Mouse (Mus musculus): ENCODE measurements around the gene Rpl22l1. TPM values are rescaled to one million over a fixed set of nuclear protein-coding genes. Genes with fewer than 3 reads are reported as not detected.
"Not testable (repeated sequence)": the region's sequence is repeated elsewhere in the genome, so short reads cannot be mapped to it uniquely, and the experiment has no call there.

The Rpl22l1 gene
- 625 and 678 TPM in 2 replicates for polyA plus RNA-seq (2011; ENCODE audit: insufficient read depth, insufficient read length, low read depth, missing spikeins)

DNA sequence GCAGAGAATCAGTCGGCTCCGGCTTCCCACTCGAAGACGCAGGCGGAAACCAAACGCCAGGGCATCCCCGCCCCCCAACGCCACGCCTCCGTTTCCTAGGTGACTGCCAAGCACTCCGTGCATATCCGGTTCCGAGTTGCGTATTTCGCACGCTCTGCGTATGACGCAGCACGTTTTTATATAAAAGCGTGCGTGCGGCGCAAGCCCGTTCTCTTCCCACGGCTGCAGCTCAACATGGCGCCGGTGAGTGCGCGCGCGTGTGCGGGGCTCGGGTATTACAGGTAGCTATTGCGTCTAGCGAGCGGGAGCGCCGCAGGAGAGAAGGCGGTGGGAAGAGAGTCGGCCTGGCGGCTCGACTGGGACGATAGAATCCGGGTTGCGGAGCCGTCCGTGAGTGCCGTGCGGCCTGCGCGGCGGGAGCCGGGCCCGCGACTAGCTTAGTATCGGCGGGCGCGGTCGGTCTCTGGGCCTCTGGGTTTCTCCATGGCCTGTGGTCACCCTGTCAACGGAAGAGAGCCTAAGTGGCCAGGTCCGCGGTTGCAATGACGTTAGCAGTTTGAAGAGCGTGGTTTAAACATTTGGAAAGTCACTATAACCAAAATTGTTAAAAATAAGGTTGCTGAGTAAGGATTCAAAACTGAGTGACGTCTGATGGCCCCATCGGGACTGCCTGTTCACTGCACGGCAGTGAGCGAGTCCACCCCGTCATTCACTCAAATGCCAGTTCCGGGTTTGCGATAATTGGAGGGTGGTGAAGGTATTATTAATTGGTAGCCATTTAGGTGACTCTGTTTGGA is at the start of gene Rpl22l1:
Gene Rpl22l1 (plus strand): TSS at position 136 of the 797 bp plus-strand sequence.
- H3K27me3 ChIP-seq (ENCODE audit: control insufficient read depth, insufficient read depth, low read length, poor library complexity, severe bottlenecking) = no peaks in the 10 kb centered on the region
- no peaks in the 10 kb centered on the region for H3K4me1 ChIP-seq (ENCODE audit: control insufficient read depth, insufficient read depth, low read length)
- H3K27ac ChIP-seq (ENCODE audit: insufficient read depth, low read length) = peak within 1 kb of the TSS; percentile 16; the same call in 1 of the 2 replicates
- peak within 1 kb of the TSS; percentile 98 for H3K9ac ChIP-seq (ENCODE audit: low read depth, poor library complexity, severe bottlenecking)
- no peaks in the 10 kb centered on the region for H3K9me3 ChIP-seq (replicated peaks; ENCODE audit: control insufficient read depth, insufficient read depth, low read length, poor library complexity, severe bottlenecking)
- peaks cover 21% of the 10 kb centered on the region for H3K36me3 ChIP-seq (ENCODE audit: control insufficient read depth, insufficient read depth, low read length, poor library complexity, severe bottlenecking)
- TF ChIP-seq POLR2A (IDR thresholded peaks at IDR 0.05; ENCODE audit: insufficient read depth, low read length) (peak; percentile 85), CTCF (IDR thresholded peaks at IDR 0.05; ENCODE audit: low read depth, low read length) (no peak), EP300 (IDR thresholded peaks at IDR 0.05; ENCODE audit: insufficient read depth, low read depth, low read length) (no peak)
- peak within 1 kb of the TSS; percentile 99 for H3K4me3 ChIP-seq (ENCODE audit: low read depth, low read length)

DNA sequence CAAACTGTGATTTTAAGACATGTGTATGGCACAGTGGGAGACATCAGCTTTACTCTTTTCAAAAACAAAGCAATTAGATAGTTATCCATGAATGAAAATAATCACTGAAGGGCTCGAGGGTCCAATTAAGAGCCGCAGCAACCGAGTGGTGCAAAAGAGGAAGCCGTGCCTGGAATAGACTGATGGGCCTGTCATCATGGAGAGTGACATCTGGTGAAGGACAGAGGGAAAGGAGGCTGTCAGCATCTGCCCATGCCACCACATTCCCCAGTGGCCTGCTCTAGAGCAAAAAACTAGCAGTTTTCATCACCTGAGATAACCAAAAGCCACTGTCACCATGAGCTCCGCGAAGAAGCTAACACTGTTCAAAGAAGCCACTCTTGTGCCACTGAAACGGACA is 49.8 kb upstream of the Rpl22l1 start:
- H3K4me3 ChIP-seq (ENCODE audit: low read depth, low read length) = no peak overlapping the region
- no peaks in the 10 kb centered on the region for H3K9me3 ChIP-seq (replicated peaks; ENCODE audit: control insufficient read depth, insufficient read depth, low read length, poor library complexity, severe bottlenecking)
- H3K27ac ChIP-seq (ENCODE audit: insufficient read depth, low read length) = no peak overlapping the region
- H3K27me3 ChIP-seq (ENCODE audit: control insufficient read depth, insufficient read depth, low read length, poor library complexity, severe bottlenecking) = no peaks in the 10 kb centered on the region
- no peaks in the 10 kb centered on the region for H3K4me1 ChIP-seq (ENCODE audit: control insufficient read depth, insufficient read depth, low read length)
- no peak overlapping the region for H3K9ac ChIP-seq (ENCODE audit: low read depth, poor library complexity, severe bottlenecking)
- no peak for TF ChIP-seq POLR2A (IDR thresholded peaks at IDR 0.05; ENCODE audit: insufficient read depth, low read length)
- no peak for TF ChIP-seq CTCF (IDR thresholded peaks at IDR 0.05; ENCODE audit: low read depth, low read length)
- no peak for TF ChIP-seq EP300 (IDR thresholded peaks at IDR 0.05; ENCODE audit: insufficient read depth, low read depth, low read length)
- H3K36me3 ChIP-seq (ENCODE audit: control insufficient read depth, insufficient read depth, low read length, poor library complexity, severe bottlenecking) = no peaks in the 10 kb centered on the region

DNA sequence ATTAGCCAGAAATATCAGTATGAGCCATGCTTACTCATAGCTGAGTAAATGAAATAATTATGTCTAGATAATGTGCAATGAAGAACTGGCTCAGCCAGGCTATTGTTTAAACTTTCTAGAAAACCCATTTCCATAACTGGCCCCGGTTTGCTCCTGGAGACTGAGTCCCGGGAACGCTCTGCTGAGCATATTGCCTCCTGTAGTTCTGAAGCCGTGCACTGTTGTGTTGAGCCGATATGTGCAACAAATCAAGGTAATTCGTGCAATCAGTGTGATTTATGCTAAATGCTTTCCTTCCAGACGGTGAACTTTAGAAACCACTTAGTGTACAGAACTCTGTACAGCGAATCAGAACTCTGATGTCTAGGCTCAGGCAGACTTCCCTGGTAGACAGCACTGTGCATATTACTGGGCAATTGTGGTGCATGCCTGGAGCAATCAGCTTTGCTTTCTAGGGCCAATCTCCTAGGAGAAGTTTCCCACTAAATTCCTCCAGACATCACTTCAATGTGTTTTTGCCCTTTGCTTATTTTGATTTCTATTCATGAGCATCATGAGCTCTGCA is 43.9 kb upstream of the Rpl22l1 start:
- Histone ChIP-seq H3K4me1 (ENCODE audit: control insufficient read depth, insufficient read depth, low read length) (no peaks in the 10 kb centered on the region), H3K9me3 (replicated peaks; ENCODE audit: control insufficient read depth, insufficient read depth, low read length, poor library complexity, severe bottlenecking) (no peaks in the 10 kb centered on the region), H3K36me3 (ENCODE audit: control insufficient read depth, insufficient read depth, low read length, poor library complexity, severe bottlenecking) (no peaks in the 10 kb centered on the region), H3K9ac (ENCODE audit: low read depth, poor library complexity, severe bottlenecking) (no peak overlapping the region), H3K27me3 (ENCODE audit: control insufficient read depth, insufficient read depth, low read length, poor library complexity, severe bottlenecking) (no peaks in the 10 kb centered on the region), H3K4me3 (ENCODE audit: low read depth, low read length) (no peak overlapping the region), H3K27ac (ENCODE audit: insufficient read depth, low read length) (no peak overlapping the region)
- no peak for TF ChIP-seq EP300 (IDR thresholded peaks at IDR 0.05; ENCODE audit: insufficient read depth, low read depth, low read length)
- TF ChIP-seq CTCF (IDR thresholded peaks at IDR 0.05; ENCODE audit: low read depth, low read length) = no peak
- TF ChIP-seq POLR2A (IDR thresholded peaks at IDR 0.05; ENCODE audit: insufficient read depth, low read length) = no peak

DNA sequence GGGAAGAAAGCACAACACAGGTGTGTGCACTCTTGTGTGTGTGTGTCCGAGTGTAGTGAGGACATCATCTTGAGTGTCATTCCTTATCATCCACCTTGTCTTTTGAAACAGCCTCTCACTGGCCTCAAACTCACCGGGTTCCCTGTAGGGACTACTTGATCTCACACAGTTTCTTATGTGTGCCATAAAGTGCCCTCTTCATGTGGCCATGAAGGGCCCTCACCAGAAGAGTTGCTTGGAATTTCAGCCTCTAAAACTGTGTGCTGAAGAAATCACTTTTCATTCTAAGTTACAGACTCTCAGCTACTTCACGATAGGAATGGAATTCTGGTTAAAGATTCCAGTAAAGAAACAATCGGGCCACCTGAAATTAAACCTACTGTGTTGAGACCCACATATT is 38.3 kb upstream of the Rpl22l1 start:
- H3K4me1 ChIP-seq (ENCODE audit: control insufficient read depth, insufficient read depth, low read length) = no peaks in the 10 kb centered on the region
- H3K27ac ChIP-seq (ENCODE audit: insufficient read depth, low read length) = no peak overlapping the region
- TF ChIP-seq POLR2A (IDR thresholded peaks at IDR 0.05; ENCODE audit: insufficient read depth, low read length) (no peak), EP300 (IDR thresholded peaks at IDR 0.05; ENCODE audit: insufficient read depth, low read depth, low read length) (no peak)
- no peak overlapping the region for H3K4me3 ChIP-seq (ENCODE audit: low read depth, low read length)
- no peaks in the 10 kb centered on the region for H3K9me3 ChIP-seq (replicated peaks; ENCODE audit: control insufficient read depth, insufficient read depth, low read length, poor library complexity, severe bottlenecking)
- no peaks in the 10 kb centered on the region for H3K36me3 ChIP-seq (ENCODE audit: control insufficient read depth, insufficient read depth, low read length, poor library complexity, severe bottlenecking)
- H3K9ac ChIP-seq (ENCODE audit: low read depth, poor library complexity, severe bottlenecking) = no peak overlapping the region
- H3K27me3 ChIP-seq (ENCODE audit: control insufficient read depth, insufficient read depth, low read length, poor library complexity, severe bottlenecking) = no peaks in the 10 kb centered on the region

DNA sequence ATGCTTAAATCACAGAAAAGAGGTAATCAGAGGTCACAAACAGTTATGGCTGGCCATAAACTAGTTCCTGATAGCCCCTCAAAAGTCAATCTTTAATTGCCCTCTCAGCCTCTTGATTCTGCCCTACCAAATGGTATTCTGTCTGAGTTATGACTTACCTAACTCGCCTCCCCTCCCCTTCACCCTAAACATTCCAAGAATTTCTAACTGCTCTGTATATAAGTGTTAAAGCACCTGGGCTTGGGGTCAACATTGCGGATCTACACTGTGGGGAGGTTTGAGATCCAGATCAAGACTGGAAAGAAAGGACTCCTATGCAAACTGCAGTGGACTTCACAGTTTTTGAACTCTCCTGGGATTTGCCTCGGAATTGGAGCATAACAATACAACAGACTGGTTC is 37.0 kb upstream of the Rpl22l1 start:
- Histone ChIP-seq H3K4me3 (ENCODE audit: low read depth, low read length) (no peak overlapping the region), H3K4me1 (ENCODE audit: control insufficient read depth, insufficient read depth, low read length) (no peaks in the 10 kb centered on the region), H3K27ac (ENCODE audit: insufficient read depth, low read length) (no peak overlapping the region), H3K36me3 (ENCODE audit: control insufficient read depth, insufficient read depth, low read length, poor library complexity, severe bottlenecking) (no peaks in the 10 kb centered on the region), H3K27me3 (ENCODE audit: control insufficient read depth, insufficient read depth, low read length, poor library complexity, severe bottlenecking) (no peaks in the 10 kb centered on the region), H3K9ac (ENCODE audit: low read depth, poor library complexity, severe bottlenecking) (no peak overlapping the region), H3K9me3 (replicated peaks; ENCODE audit: control insufficient read depth, insufficient read depth, low read length, poor library complexity, severe bottlenecking) (no peaks in the 10 kb centered on the region)
- TF ChIP-seq EP300 (IDR thresholded peaks at IDR 0.05; ENCODE audit: insufficient read depth, low read depth, low read length) = no peak
- TF ChIP-seq POLR2A (IDR thresholded peaks at IDR 0.05; ENCODE audit: insufficient read depth, low read length) = no peak
- TF ChIP-seq CTCF (IDR thresholded peaks at IDR 0.05; ENCODE audit: low read depth, low read length) = no peak

DNA sequence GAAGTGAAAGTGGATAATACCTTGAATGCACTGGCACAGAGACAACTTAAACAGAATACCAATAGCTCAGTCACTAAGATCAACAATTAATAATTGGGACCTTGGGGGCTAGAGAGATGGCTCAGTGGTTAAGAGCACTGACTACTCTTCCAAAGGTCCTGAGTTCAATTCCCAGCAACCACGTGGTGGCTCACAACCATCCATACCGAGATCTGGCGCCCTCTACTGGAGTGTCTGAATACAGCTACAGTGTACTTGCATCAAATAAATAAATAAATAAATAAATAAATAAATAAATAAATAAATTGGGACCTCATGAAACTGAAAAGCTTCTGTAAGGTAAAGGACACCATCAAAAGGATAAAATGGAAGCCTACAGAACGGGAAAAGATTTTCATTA is 32.3 kb upstream of the Rpl22l1 start:
- TF ChIP-seq CTCF (IDR thresholded peaks at IDR 0.05; ENCODE audit: low read depth, low read length) = peak; percentile 20
- not testable (repeated sequence) for H3K9me3 ChIP-seq (replicated peaks; ENCODE audit: control insufficient read depth, insufficient read depth, low read length, poor library complexity, severe bottlenecking); H3K9ac ChIP-seq (ENCODE audit: low read depth, poor library complexity, severe bottlenecking); H3K27me3 ChIP-seq (ENCODE audit: control insufficient read depth, insufficient read depth, low read length, poor library complexity, severe bottlenecking); H3K4me1 ChIP-seq (ENCODE audit: control insufficient read depth, insufficient read depth, low read length); H3K27ac ChIP-seq (ENCODE audit: insufficient read depth, low read length); H3K36me3 ChIP-seq (ENCODE audit: control insufficient read depth, insufficient read depth, low read length, poor library complexity, severe bottlenecking); H3K4me3 ChIP-seq (ENCODE audit: low read depth, low read length)
